Mouse (Mus musculus): ENCODE data around the gene Klhdc9. TPM values are rescaled to one million over a fixed set of nuclear protein-coding genes. Genes with fewer than 3 reads are reported as not detected.
A peak's percentile ranks its signal among the peaks of the same experiment; 100 is the strongest.

Klhdc9 gene
- polyA plus RNA-seq, 1 experiment from 2014 or later = 2.2 TPM

GRCm38 (mm10) chr1:171346095-171346450 is 14.5 kb downstream of the Klhdc9 start:
- H3K27ac ChIP-seq (ENCODE audit: low read depth, low read length) = peak overlapping the region; percentile 49; the same call in 1 of the 2 replicates
- H3K27me3 ChIP-seq (ENCODE audit: control insufficient read depth, insufficient read depth, low read length) = no peaks in the 10 kb centered on the region
- under 1% methylated on average over 14 of the region's 14 CpGs for WGBS
- peak overlapping the region; percentile 84 for H3K9ac ChIP-seq (ENCODE audit: low read depth, low read length)
- H3K4me1 ChIP-seq (ENCODE audit: control insufficient read depth, insufficient read depth, low read length) = peaks cover 16% of the 10 kb centered on the region; the same call in 1 of the 2 replicates
- H3K36me3 ChIP-seq (ENCODE audit: control insufficient read depth, insufficient read depth, low read length) = peaks cover 21% of the 10 kb centered on the region
- peaks cover 6% of the 10 kb centered on the region; the same call in 1 of the 2 replicates for H3K9me3 ChIP-seq (ENCODE audit: control insufficient read depth, low read length)
- peak overlapping the region; percentile 61 for H3K4me2 ChIP-seq (replicated peaks; ENCODE audit: low read depth, low read length)
- H3K4me3 ChIP-seq (ENCODE audit: low read length) = peak overlapping the region; percentile 91
- ATAC-seq (ENCODE audit: low FRiP score, low TSS enrichment) = no peak; the same call in 1 of the 2 replicates

GRCm38 (mm10) chr1:171345225-171346094 is 15.1 kb downstream of the Klhdc9 start, which contains the start of the genes Nit1 and Pfdn2:
Gene Nit1, minus strand, starts transcription at chr1:171345646.
Gene Pfdn2, plus strand, starts transcription at chr1:171345670.
- Histone ChIP-seq H3K27ac (ENCODE audit: low read depth, low read length) (peak within 1 kb of the TSS; percentile 49; the same call in 1 of the 2 replicates), H3K27me3 (ENCODE audit: control insufficient read depth, insufficient read depth, low read length) (no peaks in the 10 kb centered on the region), H3K4me1 (ENCODE audit: control insufficient read depth, insufficient read depth, low read length) (peaks cover 16% of the 10 kb centered on the region; the same call in 1 of the 2 replicates), H3K4me2 (replicated peaks; ENCODE audit: low read depth, low read length) (peak within 1 kb of the TSS; percentile 61), H3K36me3 (ENCODE audit: control insufficient read depth, insufficient read depth, low read length) (peaks cover 27% of the 10 kb centered on the region), H3K9ac (ENCODE audit: low read depth, low read length) (peak within 1 kb of the TSS; percentile 84), H3K4me3 (ENCODE audit: low read length) (peak within 1 kb of the TSS; percentile 91), H3K9me3 (ENCODE audit: control insufficient read depth, low read length) (peaks cover 6% of the 10 kb centered on the region; the same call in 1 of the 2 replicates)
- 1% methylated on average over 53 of the region's 53 CpGs for WGBS
- peak; percentile 91 for ATAC-seq (ENCODE audit: low FRiP score, low TSS enrichment)

- Histone ChIP-seq H3K4me1 (ENCODE audit: control insufficient read depth, insufficient read depth, low read length) (peaks cover 16% of the 10 kb centered on the region; the same call in 1 of the 2 replicates), H3K27ac (ENCODE audit: low read depth, low read length) (no peak overlapping the region), H3K36me3 (ENCODE audit: control insufficient read depth, insufficient read depth, low read length) (peaks cover 33% of the 10 kb centered on the region), H3K4me3 (ENCODE audit: low read length) (peak overlapping the region; percentile 91), H3K9ac (ENCODE audit: low read depth, low read length) (peak overlapping the region; percentile 84; the same call in 1 of the 2 replicates), H3K4me2 (replicated peaks; ENCODE audit: low read depth, low read length) (peak overlapping the region; percentile 61), H3K27me3 (ENCODE audit: control insufficient read depth, insufficient read depth, low read length) (no peaks in the 10 kb centered on the region), H3K9me3 (ENCODE audit: control insufficient read depth, low read length) (peaks cover 6% of the 10 kb centered on the region; the same call in 1 of the 2 replicates)
- WGBS = 76% methylated on average over 9 of the region's 9 CpGs
- ATAC-seq (ENCODE audit: low FRiP score, low TSS enrichment) = no peak
Observed at GRCm38 (mm10) chr1:171344715-171345114, 15.9 kb downstream of the Klhdc9 start.

DNA sequence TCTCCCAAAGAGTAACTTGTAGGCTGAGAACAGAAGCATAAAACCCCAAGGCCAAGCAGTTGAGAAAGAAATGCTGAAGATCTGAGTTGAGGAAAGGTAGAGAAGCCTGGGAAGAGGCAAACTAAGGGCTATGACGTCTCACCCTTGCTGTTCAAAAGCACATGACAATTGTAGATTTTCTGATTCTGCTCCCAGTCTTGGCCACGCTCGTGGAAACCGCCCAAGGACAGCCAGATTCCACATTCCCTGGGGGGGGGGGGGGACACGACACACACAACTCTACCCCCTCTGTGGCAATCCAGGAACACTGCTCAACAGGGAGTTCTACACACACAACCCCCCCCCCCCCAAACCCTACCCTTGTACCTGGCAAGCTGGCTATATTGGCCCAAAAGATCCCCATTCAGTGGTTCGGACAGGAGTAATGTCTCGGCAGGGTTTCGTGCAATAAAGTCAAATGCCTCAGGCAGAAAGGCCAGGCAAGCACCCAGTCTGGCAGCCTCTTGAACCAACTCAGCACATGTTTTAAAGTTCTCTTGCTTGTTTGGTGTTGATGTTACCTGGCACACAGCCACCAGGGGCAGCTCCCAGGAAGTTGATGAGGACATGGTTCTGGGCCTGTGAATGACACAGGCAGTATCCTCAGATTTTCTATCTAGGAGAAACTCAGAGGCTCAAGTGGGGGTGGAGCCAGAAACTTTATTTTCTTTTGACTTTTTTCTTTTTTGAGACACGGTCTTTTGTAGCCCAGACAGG is 16.5 kb downstream of the Klhdc9 start:
- Histone ChIP-seq H3K27me3 (ENCODE audit: control insufficient read depth, insufficient read depth, low read length) (no peaks in the 10 kb centered on the region), H3K9me3 (ENCODE audit: control insufficient read depth, low read length) (peaks cover 6% of the 10 kb centered on the region; the same call in 1 of the 2 replicates), H3K4me2 (replicated peaks; ENCODE audit: low read depth, low read length) (peak overlapping the region; percentile 61), H3K9ac (ENCODE audit: low read depth, low read length) (peak overlapping the region; percentile 84; the same call in 1 of the 2 replicates), H3K27ac (ENCODE audit: low read depth, low read length) (no peak overlapping the region), H3K36me3 (ENCODE audit: control insufficient read depth, insufficient read depth, low read length) (peaks cover 38% of the 10 kb centered on the region), H3K4me1 (ENCODE audit: control insufficient read depth, insufficient read depth, low read length) (peaks cover 16% of the 10 kb centered on the region; the same call in 1 of the 2 replicates), H3K4me3 (ENCODE audit: low read length) (peak overlapping the region; percentile 91)
- ATAC-seq (ENCODE audit: low FRiP score, low TSS enrichment) = no peak
- 81% methylated on average over 9 of the region's 9 CpGs for WGBS

GRCm38 (mm10) chr1:171342262-171343207 is 18.1 kb downstream of the Klhdc9 start:
- Histone ChIP-seq H3K4me1 (ENCODE audit: control insufficient read depth, insufficient read depth, low read length) (peaks cover 16% of the 10 kb centered on the region; the same call in 1 of the 2 replicates), H3K4me2 (replicated peaks; ENCODE audit: low read depth, low read length) (no peak overlapping the region), H3K36me3 (ENCODE audit: control insufficient read depth, insufficient read depth, low read length) (peaks cover 51% of the 10 kb centered on the region), H3K9ac (ENCODE audit: low read depth, low read length) (no peak overlapping the region), H3K27ac (ENCODE audit: low read depth, low read length) (no peak overlapping the region), H3K9me3 (ENCODE audit: control insufficient read depth, low read length) (peaks cover 6% of the 10 kb centered on the region; the same call in 1 of the 2 replicates), H3K4me3 (ENCODE audit: low read length) (no peak overlapping the region), H3K27me3 (ENCODE audit: control insufficient read depth, insufficient read depth, low read length) (no peaks in the 10 kb centered on the region)
- no peak for ATAC-seq (ENCODE audit: low FRiP score, low TSS enrichment)
- WGBS = 93% methylated on average over 16 of the region's 16 CpGs

- Histone ChIP-seq H3K4me3 (ENCODE audit: low read length) (peak overlapping the region; percentile 87), H3K36me3 (ENCODE audit: control insufficient read depth, insufficient read depth, low read length) (peaks cover 8% of the 10 kb centered on the region), H3K4me2 (replicated peaks; ENCODE audit: low read depth, low read length) (peak overlapping the region; percentile 76), H3K9me3 (ENCODE audit: control insufficient read depth, low read length) (no peaks in the 10 kb centered on the region), H3K9ac (ENCODE audit: low read depth, low read length) (peak overlapping the region; percentile 93), H3K27ac (ENCODE audit: low read depth, low read length) (peak overlapping the region; percentile 99), H3K4me1 (ENCODE audit: control insufficient read depth, insufficient read depth, low read length) (peaks cover 21% of the 10 kb centered on the region), H3K27me3 (ENCODE audit: control insufficient read depth, insufficient read depth, low read length) (no peaks in the 10 kb centered on the region)
- WGBS = 0% methylated on average over 4 of the region's 4 CpGs
- ATAC-seq (ENCODE audit: low FRiP score, low TSS enrichment) = no peak
Observed at GRCm38 (mm10) chr1:171330216-171330560, 30.4 kb downstream of the Klhdc9 start.

- Histone ChIP-seq H3K9me3 (ENCODE audit: control insufficient read depth, low read length) (no peaks in the 10 kb centered on the region), H3K27me3 (ENCODE audit: control insufficient read depth, insufficient read depth, low read length) (no peaks in the 10 kb centered on the region), H3K4me2 (replicated peaks; ENCODE audit: low read depth, low read length) (peak overlapping the region; percentile 76), H3K36me3 (ENCODE audit: control insufficient read depth, insufficient read depth, low read length) (peaks cover 8% of the 10 kb centered on the region), H3K9ac (ENCODE audit: low read depth, low read length) (peak overlapping the region; percentile 93), H3K4me3 (ENCODE audit: low read length) (peak overlapping the region; percentile 87), H3K4me1 (ENCODE audit: control insufficient read depth, insufficient read depth, low read length) (peaks cover 21% of the 10 kb centered on the region), H3K27ac (ENCODE audit: low read depth, low read length) (peak overlapping the region; percentile 99)
- WGBS = under 1% methylated on average over 59 of the region's 61 CpGs
- ATAC-seq (ENCODE audit: low FRiP score, low TSS enrichment) = peak; percentile 91
Observed at GRCm38 (mm10) chr1:171329433-171330215, 31.0 kb downstream of the Klhdc9 start.

All from kidney, embryonic 14.5 days (tissue).